Mouse (Mus musculus): ENCODE measurements at regions not wholly inside any gene's neighbourhood (a gene's known extent, or its start where the extent isn't known, plus 50 kb on each side); places are given as distances from the start of the nearest gene placed in this dataset.

DNA sequence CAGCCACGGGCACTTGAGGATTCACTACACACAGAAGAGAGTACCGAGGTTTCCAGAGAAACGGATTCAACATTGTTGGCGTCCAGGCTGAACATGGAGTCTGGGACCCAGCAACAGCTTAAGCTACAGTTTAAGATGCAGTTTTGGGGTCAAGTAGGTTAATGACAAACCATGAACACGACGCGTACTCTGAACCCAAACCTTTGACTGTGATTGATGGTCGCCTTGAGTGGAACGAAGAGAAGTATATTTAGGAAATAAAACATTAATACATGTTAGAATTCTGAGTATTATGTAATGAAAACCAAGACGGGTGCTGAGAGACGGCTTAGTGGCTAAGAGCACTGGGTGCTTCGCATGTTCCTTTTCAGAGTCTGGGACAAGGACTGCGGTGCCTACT lies 124.3 kb upstream of the Sash1 start:
- no peak for DNase-seq (ENCODE audit: extremely low spot score in 1 of 2, low spot score in 1 of 2)

DNA sequence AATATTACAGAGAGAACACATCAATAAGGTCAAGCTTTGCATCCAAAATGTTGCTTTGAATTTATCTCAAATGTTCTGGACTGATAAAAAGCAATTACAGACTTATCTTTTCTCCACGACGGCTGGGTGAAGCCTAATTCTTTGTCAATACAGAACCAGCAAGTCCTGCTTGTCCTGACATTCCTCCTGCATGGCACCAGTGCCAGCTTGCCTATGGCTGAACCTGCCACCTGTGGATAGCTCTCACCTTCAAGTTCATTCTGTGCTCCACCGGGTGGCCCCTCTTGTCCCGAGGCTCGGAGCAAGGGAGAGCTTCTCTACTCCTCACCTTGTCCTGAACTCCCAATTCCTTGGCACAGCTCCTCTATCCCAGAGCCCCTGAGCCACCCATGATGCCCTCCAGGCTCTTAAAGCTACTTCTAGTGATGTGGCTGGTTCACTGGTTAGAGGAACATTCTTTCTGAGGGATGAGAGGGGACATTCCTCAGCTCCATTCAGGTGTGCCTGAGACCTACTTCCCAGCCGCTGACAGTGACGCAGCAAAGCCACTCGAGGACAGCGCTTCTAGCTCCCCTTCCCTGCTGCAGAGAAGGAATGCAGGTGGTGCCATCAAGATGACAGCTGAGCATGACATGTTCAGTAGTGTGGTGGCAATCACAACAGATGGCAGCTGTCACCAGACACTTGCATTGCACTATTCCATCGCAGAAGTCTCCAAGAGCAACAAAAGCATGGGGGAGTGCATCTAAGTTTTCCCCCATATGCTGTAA lies 119.5 kb upstream of the Sash1 start:
- peak in 1 of 2 experiments; percentile 11 for DNase-seq (ENCODE audit: extremely low spot score in 1 of 2, low spot score in 1 of 2)

DNA sequence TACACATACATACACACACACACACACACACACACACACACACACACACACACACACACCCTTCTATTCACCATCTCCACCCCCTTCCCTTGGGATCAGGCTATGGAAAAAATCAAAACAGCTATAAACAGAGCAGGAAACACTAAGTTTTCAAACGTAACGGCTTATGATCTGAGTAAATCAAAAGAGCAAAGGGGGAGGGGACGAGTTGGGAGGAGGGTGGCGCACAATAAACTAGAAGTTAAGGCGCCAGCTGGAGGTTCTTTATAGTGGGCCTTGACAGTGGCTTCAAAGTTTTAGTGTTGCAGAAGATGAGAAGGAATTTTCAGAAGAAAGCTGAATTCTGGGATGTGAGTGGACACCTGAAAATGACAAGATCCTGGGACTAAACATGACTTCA lies 116.4 kb upstream of the Sash1 start:
- no peak for DNase-seq (ENCODE audit: extremely low spot score in 1 of 2, low spot score in 1 of 2)

DNA sequence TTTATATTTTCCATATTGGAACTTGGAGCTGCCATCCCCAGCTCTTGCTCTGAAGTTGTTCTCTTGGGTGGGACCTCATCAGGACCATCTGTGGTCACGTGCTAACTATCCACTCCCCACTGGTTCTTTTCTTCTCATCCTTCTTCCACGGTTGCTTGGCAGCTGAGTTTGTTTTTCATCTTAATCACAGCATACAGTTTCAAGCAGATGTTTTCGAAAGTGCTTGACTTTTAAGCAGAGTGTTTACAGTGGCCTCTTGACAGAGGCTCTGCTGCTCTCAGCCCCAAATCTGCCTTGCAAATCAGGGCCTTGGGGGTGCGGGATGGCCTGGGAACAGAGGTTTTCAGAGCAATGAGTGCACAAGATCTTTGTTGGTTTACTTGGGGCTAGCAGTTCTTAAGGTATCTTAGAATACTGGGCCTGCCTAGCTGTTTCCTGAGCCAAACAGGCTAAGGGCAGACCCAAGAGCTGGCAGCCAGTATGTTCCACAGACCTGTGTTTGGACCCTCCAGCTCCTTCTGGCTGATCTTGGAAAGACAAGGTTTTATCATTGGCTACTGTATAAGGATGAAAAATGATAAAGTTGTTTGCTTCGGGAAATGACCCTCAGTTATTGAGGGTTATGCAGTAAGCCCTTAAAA lies 113.0 kb upstream of the Sash1 start:
- DNase-seq (ENCODE audit: extremely low spot score in 1 of 2, low spot score in 1 of 2): no peak

DNA sequence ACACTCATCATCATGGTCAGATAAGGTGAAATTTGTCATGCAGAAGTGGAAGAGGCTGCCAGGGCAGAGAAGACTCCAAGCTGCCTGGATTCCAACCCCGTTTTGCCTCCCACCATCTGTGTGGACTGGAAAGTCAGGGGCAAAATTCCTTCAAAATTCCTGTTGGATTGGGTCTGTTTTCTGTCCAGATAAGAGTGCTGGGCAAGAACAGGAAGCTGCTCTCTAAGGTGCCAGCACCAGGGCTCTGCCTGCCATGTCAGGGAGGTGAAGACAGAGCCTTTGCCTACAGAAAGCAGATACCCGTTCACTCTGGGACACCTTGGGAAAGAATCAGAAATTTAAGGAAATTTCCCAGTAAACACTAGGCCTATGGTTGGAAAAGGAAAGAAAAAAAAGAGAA lies 112.5 kb upstream of the Sash1 start:
- DNase-seq (ENCODE audit: extremely low spot score in 1 of 2, low spot score in 1 of 2): no peak

DNA sequence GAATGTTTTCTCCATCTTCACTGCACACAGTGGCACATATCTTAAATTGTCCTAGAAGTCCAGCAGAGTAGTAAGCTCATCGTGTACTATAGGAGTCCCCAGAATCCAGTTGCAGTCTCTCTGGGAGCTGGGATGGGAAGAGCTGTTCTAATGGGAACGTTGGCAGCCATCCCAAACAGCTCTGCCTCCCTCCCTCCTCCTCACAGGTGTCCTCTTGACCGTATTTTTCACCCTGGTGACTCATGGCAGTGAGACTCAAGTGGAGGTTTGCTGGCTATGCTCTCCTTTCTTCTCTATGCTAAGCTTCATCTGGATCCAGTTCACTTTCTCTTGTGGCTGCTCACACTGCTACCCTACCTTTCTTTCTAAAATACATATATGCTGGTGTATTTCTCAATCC lies 109.2 kb upstream of the Sash1 start:
- DNase-seq (ENCODE audit: extremely low spot score in 1 of 2, low spot score in 1 of 2): no peak

DNA sequence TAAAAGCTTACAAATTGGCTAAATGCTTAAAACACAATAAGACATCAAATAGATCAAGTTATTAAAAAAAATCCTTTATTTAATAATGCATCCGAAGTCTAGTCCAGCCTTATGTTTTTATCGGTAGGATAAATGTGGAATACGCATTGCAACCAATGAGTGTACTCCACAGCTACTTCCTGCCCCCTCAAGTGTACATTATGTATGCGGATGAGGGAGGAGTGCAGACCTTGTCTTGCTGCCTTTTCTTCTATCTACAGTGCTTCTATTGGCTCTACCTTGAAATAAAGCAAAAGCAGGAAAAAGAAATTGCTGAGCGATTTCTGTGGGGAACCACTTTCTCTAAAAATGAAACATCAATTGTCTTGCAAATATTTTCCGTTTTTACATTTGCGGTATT lies 100.5 kb upstream of the Sash1 start:
- DNase-seq (ENCODE audit: extremely low spot score in 1 of 2, low spot score in 1 of 2): no peak

DNA sequence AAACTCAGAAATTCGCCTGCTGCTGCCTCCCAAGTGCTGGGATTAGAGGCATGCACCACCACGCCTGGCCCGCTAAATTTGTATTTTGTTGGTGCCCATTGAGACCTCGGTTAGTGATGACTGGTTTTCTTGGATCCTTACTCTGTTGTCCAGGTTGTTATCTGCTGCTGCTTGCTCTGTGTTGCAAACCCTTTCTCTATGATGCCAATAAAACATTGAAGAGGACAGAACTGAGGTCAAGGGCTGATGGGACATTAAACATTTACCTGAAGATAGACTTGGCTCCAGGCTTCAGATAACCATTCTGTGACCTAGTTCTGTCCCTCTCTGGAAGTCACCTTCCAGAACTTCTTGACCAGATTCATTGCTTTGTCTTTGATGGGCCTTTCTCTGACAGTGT lies 97.5 kb upstream of the Sash1 start:
- DNase-seq (ENCODE audit: extremely low spot score in 1 of 2, low spot score in 1 of 2): no peak

DNA sequence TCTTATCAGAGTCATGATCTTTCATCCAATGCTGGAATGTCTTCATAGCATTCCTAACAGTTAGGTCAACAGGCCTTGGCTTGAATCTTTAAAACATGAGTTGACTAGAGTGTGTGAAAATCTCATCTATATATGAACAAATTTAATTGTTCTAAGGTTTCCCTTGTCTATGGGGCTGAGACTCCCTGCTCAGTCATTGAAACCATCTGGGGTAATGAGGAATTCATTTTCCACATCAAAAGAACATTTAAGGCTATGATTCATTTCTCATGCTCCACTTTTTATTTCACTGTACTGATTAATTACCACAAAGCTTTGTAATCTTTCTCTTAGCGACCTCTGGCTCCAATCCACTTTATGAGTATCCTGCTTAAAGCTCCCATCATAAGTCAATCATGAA lies 94.7 kb upstream of the Sash1 start:
- no peak for DNase-seq (ENCODE audit: extremely low spot score in 1 of 2, low spot score in 1 of 2)

DNA sequence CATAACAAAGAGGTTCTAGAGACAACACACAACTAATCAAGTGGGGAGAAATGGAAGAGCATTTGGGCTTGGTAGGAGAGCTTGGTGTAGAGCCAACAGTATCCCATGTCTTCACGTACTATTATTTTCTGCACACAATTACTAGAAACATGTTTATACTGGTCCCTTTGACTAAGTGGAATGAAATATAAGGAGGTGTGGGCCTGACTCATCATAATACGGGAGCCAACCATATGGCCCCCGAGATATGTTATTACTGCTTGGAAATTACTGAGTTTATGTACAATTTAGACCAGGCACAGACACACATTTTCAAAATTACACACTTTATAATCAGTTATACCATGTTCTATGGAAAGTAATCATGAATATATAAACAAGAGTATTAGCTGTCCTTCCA lies 92.7 kb upstream of the Sash1 start:
- no peak for DNase-seq (ENCODE audit: extremely low spot score in 1 of 2, low spot score in 1 of 2)

DNA sequence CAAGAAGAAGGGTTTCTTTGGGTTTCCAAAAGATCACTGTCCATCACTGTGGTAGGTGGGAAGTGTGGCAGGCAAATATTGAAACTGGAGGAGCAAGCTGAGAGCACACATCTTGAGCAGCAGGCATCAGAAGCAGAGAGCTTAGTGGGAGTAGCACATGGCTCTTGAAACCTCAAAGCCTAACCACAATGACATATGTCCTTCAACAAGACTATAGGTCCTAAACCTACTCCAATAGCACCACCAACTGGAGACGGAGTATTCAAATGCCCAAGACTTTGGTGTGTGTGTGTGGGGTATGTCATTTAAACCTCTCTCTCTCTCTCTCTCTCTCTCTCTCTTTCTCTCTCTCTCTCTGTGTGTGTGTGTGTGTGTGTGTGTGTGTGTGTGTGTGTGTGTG lies 88.1 kb upstream of the Sash1 start:
- DNase-seq (ENCODE audit: extremely low spot score in 1 of 2, low spot score in 1 of 2): no peak

DNA sequence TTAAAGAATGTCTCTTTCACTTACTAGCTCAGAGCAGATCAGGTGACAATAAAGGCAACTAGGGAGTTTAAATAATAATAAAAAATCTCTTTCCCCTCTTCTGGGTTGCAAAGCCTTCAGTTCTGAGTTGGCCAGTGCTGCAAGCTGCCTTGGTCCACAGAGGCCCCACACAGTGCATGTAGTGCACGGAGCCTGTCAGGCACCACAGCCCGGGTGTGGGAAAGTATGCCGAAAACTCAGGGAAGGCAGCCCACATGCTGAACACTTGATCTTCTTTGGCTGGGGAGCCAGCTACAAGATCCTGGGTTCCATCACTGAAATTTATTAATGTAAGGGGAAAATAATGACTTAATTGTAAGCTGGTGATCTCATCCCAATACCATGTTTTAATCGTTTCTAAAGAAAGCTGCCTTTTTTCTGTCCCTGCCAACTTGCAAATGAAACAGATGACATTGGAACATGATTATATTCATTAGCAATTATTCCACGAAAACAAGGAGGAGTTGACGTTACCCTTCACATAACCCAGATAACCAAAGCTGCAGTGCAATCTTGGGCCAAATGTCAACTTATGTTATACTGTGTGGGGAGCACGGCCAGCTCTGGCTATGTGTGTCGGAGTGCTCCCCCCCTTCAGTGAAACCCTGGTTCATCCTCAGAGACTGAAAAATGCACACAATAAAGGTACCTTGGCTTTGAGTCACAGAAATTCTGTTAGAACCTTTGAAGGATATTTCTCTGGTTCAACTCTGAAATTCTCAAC lies 87.1 kb upstream of the Sash1 start:
- no peak for DNase-seq (ENCODE audit: extremely low spot score in 1 of 2, low spot score in 1 of 2)

DNA sequence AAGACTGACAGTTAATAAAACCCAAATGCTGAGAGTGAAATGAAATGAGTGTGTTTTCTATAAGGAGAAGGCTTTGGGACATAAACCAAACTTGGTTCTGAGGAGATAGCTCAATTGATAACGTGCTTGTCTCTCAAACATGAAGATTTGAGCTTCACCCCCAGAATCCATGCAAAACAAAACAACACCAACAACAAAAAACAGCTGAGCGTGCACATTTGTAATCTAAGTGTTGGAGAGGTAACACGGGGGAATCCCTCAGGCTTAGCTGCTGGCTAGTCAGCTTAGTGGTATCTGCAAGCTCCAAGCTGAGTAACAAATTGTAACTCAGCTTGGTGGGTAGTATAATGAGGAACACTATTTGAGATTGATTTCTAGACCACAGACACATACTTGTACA lies 84.9 kb upstream of the Sash1 start:
- no peak for DNase-seq (ENCODE audit: extremely low spot score in 1 of 2, low spot score in 1 of 2)

DNA sequence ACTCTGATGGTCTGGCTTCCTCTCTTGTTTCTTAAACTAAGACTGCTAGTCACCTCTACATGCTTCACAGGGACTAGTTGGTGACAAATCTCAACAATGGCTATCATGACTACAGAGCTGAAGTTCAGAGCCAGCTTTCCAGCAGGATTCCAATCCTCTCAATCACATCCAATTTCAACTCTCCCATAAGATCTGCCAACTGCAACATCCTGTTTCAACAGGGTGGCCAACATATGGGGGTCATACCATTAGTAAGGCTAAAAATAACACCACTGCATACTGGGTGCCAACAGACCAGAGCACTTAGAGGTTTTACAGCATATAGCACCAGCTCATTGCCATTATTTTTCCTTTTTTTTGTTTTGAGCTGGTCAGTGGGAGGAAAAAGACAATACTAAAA lies 83.7 kb upstream of the Sash1 start:
- no peak for DNase-seq (ENCODE audit: extremely low spot score in 1 of 2, low spot score in 1 of 2)

DNA sequence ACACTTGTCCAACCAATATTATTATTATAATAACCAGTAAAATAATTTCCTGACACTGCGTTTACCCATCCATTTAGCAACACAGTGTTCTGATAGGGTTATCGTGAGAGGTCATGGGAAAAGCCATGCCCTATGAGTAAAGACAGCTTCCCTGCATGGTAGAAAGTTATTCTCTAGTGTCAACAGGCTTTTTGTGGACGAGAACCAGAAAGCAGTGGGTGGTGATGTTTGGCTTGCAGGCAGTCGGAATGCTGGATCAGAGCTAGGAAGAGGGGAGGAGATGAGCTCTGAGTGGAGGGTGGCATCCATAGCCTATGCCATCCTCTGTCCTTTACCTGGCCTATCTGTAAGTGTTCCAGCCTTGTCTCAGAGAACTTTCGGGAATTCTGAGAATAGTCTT lies 83.1 kb upstream of the Sash1 start:
- no peak for DNase-seq (ENCODE audit: extremely low spot score in 1 of 2, low spot score in 1 of 2)

DNA sequence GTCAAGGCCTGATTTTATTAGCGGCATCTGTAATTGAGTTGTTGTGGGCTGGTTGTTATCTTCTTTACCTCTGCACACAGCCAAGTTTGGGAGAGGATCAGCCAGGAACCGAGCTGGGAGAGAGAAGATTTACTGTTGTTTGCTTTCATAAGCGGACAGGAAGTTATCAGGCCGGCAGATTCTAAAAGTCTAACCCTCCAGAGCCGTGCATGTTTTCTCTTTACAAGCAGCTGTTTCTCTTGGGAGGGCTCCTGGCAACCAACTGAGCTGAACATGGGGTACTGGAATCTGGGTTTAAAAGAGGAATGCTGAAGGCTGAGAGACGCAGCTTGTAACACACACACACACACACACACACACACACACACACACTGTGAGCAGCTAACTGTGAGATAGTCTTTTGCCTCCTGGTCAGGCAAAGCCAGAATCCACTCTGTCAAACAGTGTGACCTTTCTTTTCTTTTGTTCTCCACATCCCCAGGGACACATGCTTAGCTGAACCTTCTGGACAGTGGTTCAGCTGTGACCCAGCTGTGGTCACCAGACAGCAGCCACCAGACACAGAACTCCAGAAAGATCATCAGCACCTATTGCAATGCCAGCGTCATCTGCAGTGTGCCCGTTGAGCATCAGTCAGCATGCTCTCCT lies 82.5 kb upstream of the Sash1 start:
- no peak for DNase-seq (ENCODE audit: extremely low spot score in 1 of 2, low spot score in 1 of 2)

DNA sequence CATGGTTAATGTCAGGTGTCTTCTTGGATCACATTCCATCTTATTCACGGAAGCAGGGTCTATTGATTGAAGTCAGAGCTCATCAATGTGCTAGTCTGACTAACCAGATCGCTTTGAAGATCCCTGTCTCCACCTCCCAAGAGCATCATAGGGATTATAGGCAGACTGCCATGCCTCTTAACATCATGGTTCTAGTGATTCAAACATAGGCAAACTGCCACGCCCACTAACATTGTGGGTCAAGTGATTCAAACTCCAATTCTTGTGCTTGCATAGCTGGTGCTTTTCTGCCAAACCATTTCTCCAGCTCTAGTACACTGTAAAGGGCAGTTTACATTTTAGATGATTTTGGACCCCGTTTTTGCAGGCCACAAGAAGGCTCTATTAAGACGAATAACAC lies 77.1 kb upstream of the Sash1 start:
- DNase-seq (ENCODE audit: extremely low spot score in 1 of 2, low spot score in 1 of 2): no peak

DNA sequence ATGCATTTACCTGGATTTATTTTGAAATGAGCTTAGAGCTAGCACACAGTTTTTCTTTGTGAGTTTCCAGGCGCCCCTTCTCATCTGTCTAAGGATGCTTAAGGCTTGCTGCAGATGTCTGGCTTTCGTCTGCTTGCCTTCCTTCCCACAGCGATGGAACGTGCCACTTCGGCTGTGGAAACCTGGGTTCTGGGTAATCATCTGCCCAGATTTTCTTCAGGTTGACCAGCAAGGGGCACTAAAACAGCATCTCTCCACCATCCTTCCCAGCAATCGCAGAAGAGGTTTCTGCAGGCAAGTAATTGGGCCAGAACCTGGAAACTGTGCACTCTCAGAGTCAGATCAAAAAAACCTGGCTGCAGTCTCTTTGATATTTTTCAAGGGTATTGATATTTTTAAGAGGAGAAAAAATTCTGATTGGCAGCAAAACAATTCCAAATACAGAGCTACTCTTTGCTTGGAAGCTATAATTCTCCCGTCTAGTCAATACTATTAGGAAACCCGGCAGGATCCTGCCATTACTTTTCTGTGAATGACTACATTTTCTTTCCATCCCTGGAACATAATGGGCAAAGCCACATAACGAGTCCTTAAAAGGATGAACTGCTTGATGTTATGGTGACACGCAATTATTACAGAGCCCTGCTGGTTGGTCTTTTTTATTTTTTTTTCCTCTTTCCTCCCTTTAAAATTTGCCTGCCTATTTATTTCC lies 75.2 kb upstream of the Sash1 start:
- peak in 1 of 2 experiments; percentile 26 for DNase-seq (ENCODE audit: extremely low spot score in 1 of 2, low spot score in 1 of 2)

DNA sequence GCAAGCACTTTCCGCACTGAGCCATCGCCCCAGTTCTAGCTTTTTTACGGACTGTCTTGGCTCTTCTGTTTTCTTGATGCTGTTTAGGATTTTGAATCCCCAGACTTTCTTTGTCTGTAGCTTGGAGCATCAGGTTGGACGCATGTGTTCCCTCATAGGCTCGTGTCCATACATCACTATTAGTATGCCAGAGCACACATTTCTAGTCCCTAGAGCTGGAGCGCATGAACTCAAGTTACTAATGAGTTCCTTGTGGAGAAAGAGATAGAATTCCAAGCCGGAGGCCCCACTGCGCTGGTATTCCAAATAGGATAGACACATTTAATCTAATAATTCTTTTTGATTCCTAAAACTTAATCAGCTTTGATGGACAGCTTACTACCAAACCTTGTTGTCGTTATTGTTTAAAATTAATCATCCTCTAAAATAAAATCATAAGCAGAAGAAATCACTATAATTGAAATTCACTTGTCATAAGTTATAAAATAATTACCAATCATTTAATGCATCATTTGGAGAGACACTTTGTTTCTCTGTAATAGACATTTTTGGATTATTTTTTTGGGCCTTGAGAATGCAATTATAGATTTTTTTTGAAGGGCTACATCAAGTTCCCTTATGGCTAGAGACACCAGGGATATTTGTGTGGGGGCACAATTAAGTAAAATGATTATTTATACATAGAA lies 74.5 kb upstream of the Sash1 start:
- DNase-seq (ENCODE audit: extremely low spot score in 1 of 2, low spot score in 1 of 2): no peak
